Mouse (Mus musculus) Muller cell, postnatal 12 days (primary cell): ENCODE measurements at regions not wholly inside any gene's neighbourhood (a gene's known extent, or its start where the extent isn't known, plus 50 kb on each side); places are given as distances from the start of the nearest gene placed in this dataset.

Experiments used
- DNase-seq: peaks from one replicate; pipeline ENCODE4 v3.0.0-alpha.2; 2015; ENCODE audit errors: inconsistent ontology term

DNA sequence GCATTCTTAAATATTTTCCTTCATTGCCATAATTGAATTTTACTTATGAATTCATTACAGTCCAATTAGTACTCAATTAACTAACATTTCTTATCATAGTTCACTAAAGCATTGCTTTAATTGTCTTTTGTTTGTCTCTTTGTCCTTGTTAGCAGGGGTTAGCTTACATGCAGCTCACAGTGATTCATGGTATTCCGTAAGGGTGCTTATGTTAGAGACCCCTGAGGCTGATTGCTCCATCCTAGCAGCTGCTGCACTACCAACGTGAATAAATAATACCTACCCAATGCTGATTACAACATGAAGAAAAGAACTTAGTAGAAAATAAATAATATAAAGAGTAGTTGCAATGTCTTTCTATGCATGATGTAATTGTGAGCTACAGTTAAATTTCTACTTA lies 791.4 kb downstream of the Epha7 start:
- peak; percentile 35 for DNase-seq

DNA sequence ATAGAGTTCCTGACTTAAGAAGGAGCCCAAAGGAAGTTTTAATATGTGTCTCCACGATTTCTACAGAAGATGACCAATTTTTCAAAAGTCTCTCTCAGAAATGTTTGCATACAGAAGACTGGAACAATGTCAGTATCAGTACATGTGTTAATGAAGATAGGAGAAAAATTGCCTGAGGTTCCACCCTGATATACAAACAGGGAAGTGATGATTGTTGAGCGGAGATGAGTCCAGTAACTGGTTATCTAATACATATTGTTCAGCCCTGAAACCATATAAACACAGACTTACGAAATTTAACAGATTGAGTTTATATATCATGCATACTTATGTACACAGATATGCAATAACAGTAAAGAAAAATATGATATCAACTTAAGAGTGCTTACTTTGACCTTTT lies 805.0 kb downstream of the Epha7 start:
- no peak for DNase-seq

DNA sequence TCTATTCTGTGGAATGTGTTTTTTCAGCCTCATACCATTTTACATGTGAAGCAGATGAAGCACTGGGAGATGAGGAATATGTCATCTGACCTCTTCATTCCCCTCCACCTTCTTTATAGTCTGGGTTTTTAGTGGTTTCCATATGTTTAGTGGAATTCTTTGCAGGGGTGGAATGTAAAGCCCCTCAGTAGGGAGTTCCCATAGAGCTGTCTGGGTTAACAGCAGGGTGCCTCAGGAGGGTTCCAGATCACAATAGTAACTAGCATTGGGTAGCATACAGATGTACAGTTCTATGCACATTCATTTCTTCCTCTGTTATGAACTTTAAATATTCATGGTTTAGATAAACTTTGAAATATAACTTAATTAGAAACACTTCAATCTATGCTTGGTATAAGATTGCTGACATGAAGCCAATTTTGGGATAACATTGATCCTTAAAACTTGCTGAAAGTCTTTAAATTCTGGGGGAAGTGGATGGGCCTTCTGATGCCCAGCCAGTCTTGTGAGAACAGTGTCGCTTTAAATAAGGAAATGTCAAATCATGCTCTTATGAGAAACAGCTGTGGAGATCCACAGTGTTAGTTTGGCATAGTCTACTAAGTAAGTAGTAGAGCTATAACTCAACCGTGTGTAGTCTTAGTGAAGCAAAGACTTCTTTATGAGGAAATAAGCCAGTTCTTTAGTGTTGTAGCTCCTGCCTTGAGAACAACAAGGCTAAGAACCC lies 832.1 kb downstream of the Epha7 start:
- DNase-seq, result no peak

DNA sequence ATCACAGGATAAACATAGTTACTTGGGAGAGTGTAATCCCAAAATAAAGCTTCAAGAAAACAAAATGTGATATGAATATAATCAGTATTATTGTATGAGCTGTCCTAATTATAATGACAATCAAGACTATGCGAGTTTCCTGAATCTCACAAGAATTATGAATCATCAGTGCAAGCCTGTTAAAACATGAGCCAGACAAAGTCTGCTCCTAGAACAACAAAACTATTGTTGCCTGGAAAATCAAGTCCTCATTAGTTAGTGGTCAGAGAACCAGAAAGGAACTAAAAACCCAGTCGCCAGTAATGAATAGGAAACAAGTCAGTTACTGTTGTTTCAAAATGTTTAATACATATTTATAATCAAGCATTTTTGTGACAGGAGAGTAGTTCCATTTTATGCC lies 841.0 kb downstream of the Epha7 start:
- DNase-seq, result peak; percentile 86

DNA sequence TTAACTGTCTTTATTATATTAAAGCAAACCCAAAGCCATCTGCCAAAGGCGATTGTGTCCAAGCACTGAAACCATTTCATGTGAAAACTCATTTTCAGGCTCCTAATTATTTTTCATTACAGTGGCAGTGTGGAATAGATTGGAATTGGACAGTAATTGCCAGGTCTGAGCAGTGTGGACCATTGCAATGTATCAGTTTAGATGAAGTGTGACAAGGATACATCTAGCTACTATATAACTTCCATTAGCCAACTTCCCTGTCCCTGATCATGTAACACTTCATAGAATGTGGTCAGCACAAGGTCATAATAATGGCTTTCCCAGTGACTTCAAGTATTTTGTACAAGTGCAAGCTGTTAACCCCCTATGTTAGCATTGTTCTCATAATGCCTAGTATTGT lies 842.7 kb downstream of the Epha7 start:
- peak; percentile 70 for DNase-seq

DNA sequence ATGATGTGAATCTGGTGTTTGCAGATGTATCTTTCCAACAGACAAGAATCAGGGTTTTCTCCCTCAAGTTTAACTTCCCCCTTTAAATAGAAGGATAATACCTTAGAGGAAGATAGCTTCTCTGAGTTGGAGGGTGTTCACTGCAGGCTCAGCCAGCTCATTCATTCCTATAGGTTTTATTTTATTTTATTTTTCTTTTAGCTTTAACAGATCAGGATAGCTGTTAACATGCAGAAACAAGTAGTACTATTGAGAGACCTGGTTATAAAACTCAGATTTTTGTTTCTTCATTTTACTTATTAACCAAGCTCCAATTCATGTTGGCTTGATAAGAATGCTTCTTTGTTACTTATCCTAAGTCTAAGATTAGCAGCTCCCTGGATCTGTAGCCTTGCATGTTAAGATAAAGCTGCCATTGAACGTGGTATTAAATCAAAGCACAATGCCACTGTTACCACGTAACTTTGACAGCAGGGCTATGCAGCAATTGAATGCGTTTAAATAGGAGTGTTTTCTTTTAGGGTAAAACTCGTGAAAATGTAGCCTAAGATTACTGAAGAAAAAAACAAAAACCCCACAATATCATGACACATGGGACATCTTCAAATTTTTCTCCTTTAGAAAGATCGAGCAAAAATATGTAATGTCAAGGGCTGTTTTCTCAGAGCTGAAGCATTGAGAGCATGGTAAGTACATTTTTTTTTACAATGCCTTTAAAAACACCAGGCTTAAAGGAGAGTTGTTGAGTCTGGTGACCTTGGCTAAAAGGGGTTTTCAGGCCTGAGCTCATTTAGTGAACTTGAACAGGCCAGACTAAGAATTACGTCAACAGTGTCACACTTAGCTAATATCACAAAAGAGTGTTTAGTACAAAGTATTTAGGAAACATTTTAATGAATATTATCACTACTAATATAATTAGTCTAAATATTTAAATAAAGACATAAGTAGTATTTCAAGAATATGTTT lies 848.5 kb downstream of the Epha7 start:
- DNase-seq, result no peak

DNA sequence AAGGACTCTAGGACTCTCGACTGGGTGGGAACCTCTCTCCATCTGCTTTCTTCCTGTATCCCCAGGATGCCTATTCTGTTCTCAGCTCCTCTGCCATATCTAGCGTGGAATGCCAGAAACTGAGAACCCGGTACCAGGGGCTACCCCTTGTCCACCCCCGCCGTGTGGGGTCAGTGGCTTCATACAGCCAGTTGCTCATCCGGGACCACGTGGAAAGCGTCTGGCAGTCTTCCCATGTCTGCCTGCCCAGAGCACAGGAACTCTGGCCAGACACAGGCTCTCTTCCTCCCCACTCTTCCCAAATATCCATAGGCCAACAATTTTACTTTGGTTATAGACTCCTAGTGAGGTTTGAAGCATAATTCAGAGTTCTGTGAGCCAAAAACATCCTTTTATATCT lies 852.6 kb downstream of the Epha7 start:
- no peak for DNase-seq

DNA sequence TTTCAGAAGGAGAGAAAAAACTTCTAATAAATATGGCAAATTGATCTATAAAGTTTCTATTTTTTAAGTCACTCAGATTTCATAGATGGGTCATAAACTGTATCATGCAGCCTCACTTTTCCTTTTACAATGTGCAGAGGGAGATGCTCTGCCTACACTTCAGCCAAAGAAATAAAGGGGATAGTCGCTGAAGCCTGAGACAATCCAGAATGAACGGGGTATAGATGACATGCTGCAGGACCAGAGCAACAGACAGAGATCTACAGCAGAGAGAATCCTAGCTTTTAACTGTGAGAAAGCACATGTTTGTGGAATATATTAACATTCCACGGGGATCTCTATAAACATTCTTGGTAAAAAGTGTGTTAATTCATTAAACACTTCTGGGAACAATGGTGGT lies 881.2 kb downstream of the Epha7 start:
- no peak for DNase-seq

DNA sequence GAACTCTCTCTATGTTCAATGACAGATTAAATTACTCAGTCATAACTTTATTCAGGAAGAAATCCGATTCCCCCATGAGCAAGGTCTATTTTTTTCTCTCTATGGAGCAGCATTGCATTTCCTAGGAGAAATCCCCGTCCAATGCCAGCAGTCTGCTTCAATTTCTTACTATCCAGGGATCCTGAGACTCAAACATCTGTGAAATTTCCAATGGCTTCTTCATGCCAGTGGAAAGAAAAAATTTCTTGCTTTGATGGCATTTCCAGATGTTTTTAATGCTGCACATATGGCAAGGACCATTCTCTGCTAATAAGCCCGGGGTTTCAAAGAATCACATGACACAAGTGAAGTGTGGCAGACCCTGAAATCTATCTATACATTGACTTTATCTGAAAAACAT lies 919.6 kb downstream of the Epha7 start:
- no peak for DNase-seq

DNA sequence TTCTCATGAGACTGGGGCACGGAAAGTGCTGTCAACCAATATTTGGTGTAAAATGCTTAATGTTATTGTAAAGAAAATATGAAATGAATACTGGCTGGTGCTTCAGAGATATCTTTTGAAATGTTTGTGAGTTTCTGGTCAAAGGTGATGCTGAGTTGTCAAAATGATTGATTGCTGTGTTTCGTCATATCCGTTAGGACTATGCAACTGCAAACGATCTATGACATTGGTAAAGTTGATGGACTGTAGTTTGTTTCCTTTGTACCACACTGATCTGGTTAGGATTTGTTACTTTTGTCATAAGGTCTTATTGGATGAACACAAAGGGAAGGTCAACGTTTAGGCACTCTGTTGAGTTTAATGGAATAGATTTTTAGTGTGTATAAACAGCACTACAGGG lies 929.1 kb downstream of the Epha7 start:
- no peak for DNase-seq

DNA sequence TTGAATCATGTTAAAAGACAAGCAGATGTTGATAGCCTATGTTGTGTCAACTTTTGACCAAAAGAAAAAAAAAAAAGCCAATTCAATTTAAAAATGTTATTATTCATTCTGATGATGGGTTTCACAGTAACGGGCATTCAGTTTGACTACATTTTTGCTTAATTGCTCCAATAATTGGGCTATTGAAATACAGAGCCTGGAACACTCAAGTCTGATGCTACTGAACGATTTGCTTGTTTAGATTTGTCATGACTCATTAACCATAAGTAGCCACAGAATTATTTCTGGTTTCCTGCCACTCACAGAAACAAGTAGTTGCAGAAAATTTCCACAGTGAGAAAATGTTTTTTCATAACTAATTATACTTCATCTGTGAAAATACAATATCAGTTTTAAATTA lies 929.8 kb downstream of the Epha7 start:
- peak; percentile 90 for DNase-seq
